Mouse (Mus musculus) 416B (cell line): ENCODE data around the gene Abcc5.

Experiments used
- DNase-seq: peaks from one replicate; pipeline ENCODE4 v3.0.0; 2011; ENCODE audit warnings: low read depth

Gene Abcc5

GRCm38 (mm10) chr16:20359643-20360295 is 66.4 kb downstream of the Abcc5 start:
- peak; percentile 64 for DNase-seq

- DNase-seq, result peak; percentile 47
Observed at GRCm38 (mm10) chr16:20357837-20358236, 68.4 kb downstream of the Abcc5 start.

- no peak for DNase-seq
Observed at GRCm38 (mm10) chr16:20354762-20355161, 71.4 kb downstream of the Abcc5 start.

GRCm38 (mm10) chr16:20354011-20354410 is 72.2 kb downstream of the Abcc5 start:
- DNase-seq, result no peak

GRCm38 (mm10) chr16:20345464-20345863 is 80.7 kb downstream of the Abcc5 start:
- no peak for DNase-seq

- no peak for DNase-seq
Observed at GRCm38 (mm10) chr16:20338616-20339015, 87.6 kb downstream of the Abcc5 start.

GRCm38 (mm10) chr16:20334918-20335317 is 91.3 kb downstream of the Abcc5 start:
- DNase-seq, result no peak

- no peak for DNase-seq
Observed at GRCm38 (mm10) chr16:20328306-20328705, 97.9 kb downstream of the Abcc5 start.

- no peak for DNase-seq
Observed at GRCm38 (mm10) chr16:20325286-20325685, 100.9 kb downstream of the Abcc5 start, which contains the start of gene Cyp2ab1. Gene Cyp2ab1 (minus strand): TSS chr16:20325404.

- DNase-seq, result peak; percentile 36
Observed at GRCm38 (mm10) chr16:20323907-20324306, 102.3 kb downstream of the Abcc5 start.

- peak; percentile 41 for DNase-seq
Observed at GRCm38 (mm10) chr16:20322274-20322673, 103.9 kb downstream of the Abcc5 start.

- peak; percentile 67 for DNase-seq
Observed at GRCm38 (mm10) chr16:20316770-20317169, 109.4 kb downstream of the Abcc5 start.

- no peak for DNase-seq
Observed at GRCm38 (mm10) chr16:20315266-20315665, 110.9 kb downstream of the Abcc5 start.

- no peak for DNase-seq
Observed at GRCm38 (mm10) chr16:20312272-20312671, 113.9 kb downstream of the Abcc5 start.

- peak; percentile 99 for DNase-seq
Observed at GRCm38 (mm10) chr16:20301770-20302649, 124.2 kb downstream of the Abcc5 start, which contains the start of gene Parl. Gene Parl (minus strand): TSS chr16:20302387.

- DNase-seq, result no peak
Observed at GRCm38 (mm10) chr16:20300076-20300475, 126.1 kb downstream of the Abcc5 start.
